Mouse (Mus musculus) thymus, adult 2 months (tissue): ENCODE measurements around the gene Nop16.

Experiments used
- CTCF ChIP-seq: fragments of 200-500 bp; IDR thresholded peaks from 2 replicates; pipeline ENCODE4 v1.5.1; 2012; ENCODE audit warnings: mild to moderate bottlenecking, control low read depth, low read length, moderate library complexity, borderline replicate concordance; ENCODE audit not compliant: control insufficient read depth, poor library complexity, insufficient read depth; ENCODE audit errors: extremely low read depth
- POLR2A ChIP-seq: fragments of 200-500 bp; IDR thresholded peaks from 2 replicates; pipeline ENCODE4 v1.6.1; 2012; ENCODE audit warnings: mild to moderate bottlenecking, low read length, control low read depth, moderate library complexity; ENCODE audit not compliant: control insufficient read depth, poor library complexity, insufficient read depth; ENCODE audit errors: extremely low read depth

DNA sequence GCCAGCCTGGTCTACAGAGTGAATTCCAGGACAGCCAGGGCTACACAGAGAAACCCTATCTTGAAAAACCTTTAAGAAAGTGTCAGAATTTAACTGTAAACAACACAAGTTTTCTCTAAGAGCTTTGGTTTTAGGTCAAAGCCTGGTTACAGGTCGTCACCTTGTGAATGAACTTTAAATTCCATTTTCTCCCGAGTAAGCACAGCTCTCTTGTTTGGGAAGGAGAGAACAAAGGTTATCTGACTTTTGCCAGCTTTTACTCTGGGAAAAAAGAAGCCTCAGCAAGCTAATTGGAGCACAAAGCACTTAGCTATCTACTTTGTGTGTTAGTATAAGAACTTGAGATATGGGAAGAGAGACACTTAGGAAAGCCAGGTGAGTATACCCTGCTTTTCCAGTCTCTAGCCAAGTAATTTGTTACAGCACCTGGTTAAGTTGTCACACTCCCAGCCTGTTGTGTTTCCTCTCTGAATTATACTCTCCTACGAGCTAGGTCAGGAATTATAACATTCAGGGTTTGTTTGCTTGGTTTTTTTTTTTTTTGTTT is 42.9 kb upstream of the Nop16 start:
- TF ChIP-seq CTCF (no peak), POLR2A (no peak)
